Mouse (Mus musculus) frontal cortex, postnatal 25 days (tissue): ENCODE results near the gene Elp4.

Source experiments
- DNase-seq, 2 experiments: peaks; one replicate each; pipeline ENCODE4 v3.0.0; 2022; ENCODE audit warnings: low spot score in 2 of 2

Gene Elp4

DNA sequence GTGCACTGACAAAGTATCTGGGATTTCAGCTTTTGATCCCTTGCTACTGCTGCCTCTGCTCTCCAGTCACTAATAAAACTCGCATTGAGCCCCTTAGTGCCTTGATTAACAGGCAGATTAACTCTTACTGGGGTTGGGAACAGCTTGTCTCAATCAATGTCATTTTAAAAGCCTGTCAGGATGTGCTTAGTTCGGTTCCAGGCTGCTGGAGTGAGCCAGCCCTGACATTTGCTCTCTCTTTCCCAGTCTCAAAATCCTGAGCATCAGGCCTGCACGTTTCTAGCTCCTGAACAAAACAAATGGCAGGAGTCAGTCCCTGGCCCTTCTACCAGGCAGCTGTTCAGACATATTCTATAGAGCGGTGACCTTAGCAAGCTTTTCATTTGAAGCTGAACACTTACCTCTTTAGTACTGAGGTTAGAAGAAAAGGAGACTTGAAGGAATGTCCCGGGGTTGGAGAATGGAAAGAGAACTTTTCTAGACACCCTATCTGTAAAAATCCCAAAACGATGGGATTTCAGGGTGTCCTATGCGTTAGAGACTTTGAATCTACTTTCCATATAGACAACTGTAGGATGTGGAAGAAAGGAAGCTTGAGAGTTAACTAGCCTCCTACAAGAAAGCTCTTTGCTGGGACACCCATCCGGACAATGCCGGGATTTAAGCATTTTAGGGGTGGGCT lies 233.1 kb downstream of the Elp4 start:
- DNase-seq, result no peak

DNA sequence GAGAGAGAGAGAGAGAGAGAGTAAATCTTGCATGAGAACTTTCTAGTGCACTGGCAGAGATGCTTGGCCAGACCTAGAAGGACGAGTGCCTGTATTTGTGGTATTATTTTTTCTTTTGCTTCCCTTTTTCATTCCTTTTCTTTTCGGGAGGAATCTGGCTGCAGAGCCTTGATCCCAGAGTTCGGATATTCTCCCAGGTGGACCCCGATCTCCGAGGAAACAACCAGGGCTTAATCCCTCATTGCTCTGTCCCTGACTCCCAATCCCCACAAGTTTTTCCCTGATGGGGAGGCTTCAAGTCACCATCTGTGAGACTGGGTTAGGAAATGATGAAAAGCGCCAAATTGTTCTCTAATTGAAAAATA lies 233.7 kb downstream of the Elp4 start:
- no peak for DNase-seq

DNA sequence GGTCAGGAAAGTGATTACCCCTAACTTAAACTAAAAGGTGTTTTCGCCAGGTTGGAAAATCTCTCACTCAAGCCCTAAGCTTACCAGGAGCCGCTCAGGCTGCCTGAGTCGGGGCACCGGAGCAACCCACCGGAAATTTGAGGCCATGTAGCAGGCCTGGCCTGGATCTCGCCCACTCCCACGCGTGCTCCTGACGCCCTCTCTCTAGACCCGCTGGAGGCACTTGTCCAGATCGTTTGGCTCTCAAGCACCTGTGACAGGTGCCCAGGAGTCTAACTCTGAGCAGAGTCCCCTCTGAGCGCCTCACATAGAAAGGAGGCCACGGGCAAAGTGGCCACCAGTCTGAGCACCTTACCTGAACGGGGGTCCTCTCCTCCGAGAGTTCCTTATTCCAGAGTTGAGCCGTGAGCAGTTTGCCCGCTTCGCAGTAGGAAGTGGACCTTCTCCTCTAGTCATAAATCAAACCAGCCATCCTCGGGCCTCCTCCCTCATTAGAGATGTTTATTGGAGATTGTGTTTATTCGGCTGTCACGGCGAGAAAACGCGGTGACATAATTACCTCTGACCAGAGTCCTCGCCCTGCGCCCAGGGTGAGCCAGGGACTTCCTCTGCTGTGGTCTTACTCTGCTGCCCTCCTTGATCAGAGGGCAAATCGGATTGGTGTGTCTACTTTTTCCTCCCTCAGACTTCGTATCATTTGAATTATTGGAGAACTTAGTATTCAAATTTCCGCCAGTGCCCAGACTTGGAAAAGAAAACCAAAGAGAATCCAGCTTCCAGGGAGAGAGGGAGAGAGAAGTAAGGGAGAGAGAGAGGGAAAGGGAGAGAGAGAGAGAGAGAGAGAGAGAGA lies 234.3 kb downstream of the Elp4 start:
- DNase-seq, result no peak

DNA sequence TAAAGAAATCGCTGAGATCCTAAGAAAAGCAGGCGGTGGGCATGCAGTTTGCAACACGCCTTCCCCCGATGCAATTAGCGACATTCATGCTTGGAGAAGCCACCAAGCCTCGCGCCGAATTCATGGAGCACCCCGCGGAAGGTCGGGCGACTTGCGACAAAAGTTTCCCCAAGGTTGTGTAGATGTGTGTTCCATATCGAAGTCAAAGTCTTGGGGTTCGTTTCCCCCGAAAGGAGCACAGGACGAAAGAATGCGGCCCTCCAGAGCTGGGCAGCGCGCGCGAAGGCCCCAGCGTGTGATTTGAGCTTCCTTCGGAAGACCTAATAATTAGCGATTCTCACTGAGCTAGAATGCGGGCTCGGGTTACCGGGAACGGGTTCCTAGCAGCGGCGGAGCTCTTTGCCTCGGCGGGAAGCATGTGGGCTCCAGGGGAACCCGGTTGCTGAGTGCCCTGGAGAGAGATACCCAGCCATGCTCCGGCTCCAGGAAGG lies 234.9 kb downstream of the Elp4 start:
- no peak for DNase-seq

DNA sequence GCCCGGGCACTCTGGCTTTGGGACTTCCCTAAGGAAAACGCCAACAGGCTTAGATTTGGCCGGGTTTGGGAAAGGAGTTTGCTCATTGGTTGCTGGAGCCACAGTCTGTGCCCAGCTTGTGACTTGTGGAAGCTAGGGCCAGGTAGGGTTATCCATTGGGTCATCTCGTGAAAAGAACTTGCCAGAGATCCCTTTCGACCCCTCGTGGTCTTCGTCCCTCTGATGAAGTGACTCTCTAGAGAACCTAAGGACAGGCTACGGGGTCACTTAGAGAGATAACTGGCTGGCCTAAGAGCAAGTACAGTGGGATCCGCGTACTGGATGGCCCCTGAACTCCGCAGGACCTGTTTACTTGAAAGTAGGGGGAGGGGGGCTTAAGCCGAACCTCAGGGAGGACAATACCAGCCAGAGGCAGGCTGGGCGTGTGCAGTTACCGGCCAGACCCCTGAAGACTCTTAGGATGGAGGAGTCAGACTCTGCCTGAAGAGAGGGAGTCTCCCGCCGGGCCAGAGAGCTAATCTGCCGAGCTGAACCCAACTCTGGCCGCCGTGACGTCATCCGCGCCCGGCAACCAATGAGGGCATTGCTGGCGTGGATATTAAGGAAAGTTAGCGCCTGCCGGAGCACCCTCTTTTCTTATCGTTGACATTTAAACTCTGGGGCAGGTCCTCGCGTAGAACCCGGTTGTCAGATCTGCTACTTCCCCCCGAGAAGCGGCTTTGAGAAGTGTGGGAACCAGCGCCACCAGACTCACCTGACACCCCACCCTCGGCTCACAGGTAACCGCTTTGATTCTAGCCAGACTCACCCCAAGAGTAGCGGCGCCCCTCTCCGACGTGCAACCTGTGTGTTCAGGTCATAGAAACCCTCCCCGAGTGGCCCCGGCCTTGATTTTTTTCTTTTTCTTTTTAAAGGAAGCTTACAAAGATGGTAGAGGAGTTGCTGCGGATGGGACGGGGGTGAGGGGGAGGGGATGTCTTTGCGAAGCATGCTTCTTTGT lies 235.8 kb downstream of the Elp4 start, which contains the start of gene Pax6:
Pax6 (plus strand) TSS at position 630 of the 1,000 bp plus-strand sequence.
- DNase-seq, result no peak

DNA sequence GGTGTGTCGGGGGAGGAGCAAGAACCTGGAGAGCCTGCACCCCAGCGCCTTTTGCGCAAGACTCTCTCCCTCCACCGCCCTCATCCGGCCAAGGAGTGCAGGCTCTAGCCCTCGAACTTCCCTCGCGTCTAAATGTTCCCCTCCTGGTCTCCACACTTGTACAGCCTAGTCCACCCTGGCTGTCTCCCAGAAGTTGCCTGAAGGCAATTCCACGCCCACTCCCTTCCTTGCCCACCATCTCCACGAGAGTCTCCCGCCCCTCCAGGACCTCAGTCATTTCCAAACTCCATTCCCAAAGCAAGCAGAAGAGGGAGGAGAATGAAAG lies 236.8 kb downstream of the Elp4 start:
- no peak for DNase-seq

DNA sequence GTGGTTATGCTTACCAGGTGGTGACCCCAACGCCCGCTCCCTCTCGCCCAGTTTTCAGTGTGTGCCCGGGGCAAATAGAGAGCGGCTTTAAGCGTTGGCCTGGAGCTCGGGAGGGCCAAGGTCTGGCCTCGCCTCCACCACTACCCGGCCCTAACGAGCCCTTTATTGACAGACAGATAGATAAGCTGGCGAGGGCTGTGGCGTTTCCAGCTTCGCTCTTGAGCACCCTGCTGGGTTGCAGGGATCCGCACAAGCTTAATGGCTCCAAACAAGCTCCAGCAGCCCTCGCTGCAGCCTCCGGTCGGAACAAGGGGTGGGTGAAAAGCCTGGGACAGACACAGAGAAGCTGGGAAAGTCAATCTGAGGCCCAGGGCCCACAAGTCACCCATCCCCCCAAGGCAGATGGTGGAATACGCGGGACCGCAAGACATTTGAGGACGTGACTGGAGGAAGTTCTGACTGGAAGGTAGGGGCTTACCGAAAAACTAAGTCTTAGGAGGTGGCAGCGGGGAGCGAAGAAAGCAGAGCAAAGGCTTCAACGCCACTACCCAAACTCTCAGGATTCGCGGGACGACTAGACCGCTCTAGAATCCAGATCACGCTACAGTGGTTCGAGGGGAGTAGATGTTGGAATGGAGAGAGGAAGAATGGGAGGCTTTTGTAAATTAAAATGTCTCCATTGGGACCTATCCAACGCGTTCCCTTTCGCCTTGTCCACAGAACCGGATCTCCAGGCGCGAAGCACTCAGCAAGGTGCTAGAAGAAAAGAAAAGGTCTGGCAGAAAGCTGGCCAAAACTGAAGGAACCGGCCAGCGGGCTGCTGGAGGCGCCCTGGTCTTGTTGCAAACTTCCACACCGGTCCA lies 237.4 kb downstream of the Elp4 start:
- DNase-seq, result no peak

DNA sequence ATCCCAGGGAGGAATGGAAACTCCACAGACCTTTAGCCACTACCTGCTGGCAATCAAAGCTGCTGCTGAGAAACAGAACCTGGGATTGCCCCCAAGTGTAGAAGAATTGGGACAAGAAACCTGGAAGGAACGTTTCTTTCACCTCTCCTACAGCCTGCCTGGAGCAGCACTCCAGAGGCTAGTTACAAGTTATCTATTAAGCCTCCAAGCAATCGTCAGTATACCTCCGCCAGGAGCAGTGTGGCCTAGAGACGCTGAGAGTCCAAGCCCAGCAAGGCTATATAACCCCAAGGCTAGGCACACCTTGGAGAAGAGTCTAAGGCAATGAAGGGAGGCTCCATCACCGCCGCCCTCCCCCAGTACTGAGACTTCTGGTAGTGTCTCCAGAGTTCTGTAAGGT lies 238.0 kb downstream of the Elp4 start:
- no peak for DNase-seq

DNA sequence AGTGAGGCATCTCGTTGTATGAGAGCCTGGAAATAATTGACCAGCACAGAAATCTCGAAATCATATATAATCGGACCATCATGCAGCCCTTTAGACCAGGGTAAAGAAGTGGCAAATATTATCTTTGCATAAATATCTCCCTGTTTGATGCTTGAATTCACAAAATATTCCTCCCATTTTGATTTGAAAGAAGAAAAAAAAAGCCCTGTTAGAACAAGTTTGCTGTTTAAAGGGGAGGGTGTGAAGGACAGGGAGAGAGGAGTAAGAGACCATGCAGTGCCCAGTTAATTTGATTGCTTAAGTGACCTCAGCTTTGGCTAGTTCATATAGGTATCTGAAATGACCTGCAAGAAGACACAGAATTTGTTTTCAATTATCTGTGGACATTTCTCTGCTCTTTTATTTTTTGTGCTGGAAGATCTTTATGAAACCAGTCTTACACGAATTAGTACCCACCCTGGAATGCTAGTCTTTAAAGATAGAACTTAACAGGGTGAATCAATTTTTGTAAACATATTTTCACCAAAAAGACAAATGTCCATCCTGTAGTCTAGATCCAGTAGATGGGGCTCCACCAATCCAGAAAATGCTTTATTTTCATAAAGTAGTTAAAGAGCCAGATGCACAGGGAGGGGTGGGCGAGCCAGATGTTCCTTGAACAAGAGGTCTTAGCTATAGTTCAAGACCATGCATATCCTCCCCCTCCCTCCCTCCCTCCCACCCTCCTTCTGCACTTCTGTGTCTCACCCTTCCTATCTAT lies 238.7 kb downstream of the Elp4 start:
- no peak for DNase-seq

DNA sequence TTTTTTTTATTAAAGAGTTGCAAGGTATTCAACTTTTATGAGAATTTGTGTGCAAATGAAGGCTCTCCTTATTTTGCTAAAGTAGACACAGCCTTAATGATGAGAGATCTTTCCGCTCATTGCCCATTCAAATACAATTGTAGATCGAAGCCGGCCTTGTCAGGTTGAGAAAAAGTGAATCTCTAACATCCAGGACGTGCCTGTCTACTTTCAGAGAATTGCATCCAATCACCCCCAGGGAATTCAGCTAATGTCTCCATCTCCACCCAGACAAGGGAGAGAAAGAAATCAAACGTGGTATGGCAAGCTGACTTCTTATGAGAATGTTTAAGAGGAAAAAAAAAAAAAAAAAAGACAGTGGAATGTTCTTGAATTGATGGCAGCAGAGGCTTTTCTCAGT lies 239.4 kb downstream of the Elp4 start:
- no peak for DNase-seq

DNA sequence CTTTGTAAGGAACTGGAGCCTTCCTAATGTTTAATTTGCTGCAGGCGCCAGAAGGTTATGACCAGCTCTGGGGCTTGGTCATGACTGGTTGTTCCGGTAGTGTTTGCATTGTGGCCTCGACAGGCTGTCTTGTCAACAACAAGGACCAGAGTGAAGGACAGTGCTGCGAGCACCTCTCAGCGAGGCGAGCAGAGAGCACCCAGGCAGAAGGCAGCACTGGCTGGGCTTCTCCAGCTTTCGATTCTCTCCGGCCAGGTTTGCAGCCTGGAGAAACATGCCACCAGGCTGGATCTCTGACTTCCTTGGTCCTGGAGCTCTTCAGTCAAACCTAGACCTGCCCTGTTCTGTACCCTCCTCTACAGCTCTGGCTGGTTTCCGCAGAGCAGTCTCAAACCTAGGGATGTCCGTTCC lies 241.3 kb downstream of the Elp4 start:
- no peak for DNase-seq

DNA sequence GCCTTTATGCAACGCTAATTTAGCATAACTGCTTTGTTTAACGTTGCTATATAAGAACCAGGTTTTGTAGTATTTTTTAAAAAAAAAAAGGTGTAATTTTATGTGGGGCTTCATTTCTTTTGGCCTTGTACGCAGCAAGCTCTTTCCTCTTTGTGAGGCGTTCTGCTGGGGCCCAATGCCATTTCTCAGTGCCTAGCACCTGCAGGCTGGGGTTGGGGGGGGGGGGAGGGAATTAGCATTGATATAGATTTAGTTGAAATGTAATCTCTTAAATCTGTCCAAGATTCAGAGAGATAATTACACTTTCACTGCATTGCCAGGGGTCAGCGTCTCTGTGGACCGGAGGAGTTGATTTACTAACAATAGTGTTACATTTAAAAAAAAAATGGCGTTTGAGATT lies 241.8 kb downstream of the Elp4 start:
- DNase-seq, result no peak

DNA sequence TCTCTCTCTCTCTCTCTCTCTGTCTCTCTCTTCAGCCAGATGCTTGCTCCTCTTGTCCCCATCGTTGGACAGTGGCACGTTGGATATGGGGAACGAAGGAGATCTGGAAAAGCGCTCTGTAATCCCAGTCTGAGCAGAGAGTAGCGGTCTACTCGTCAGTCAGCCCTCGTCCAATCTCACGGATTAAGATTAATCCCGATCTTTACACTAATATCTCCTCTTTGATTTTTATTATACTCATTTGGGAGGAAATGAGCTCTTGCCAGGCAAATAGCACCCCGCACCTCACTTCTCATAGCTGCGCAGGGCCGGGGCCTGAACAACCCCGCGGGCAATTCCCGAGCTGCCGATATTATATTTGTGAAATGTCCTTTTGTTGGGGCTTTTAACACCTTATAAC lies 242.2 kb downstream of the Elp4 start:
- no peak for DNase-seq

DNA sequence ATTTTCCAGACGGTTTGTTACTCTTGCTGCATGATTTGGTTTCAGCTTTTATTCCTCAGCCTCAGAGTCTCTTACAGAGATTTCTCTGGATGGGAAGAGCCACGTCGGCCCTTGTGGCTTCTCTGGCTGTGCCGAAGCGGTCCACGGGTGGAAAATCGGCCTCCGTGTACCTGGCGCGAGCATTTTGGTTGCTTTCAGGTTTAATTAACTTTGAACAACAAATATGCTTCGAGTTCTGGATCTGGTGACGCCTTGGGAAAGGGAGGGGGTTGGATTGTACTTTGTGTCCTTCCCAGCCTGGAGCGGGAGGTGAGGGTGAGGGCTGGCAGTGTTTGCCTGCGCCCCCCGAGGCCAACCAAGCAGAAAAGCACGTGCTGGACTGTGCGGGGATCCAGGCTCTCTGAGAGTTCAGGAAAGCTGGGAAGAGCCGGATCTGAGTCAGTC lies 242.7 kb downstream of the Elp4 start:
- DNase-seq, result no peak

DNA sequence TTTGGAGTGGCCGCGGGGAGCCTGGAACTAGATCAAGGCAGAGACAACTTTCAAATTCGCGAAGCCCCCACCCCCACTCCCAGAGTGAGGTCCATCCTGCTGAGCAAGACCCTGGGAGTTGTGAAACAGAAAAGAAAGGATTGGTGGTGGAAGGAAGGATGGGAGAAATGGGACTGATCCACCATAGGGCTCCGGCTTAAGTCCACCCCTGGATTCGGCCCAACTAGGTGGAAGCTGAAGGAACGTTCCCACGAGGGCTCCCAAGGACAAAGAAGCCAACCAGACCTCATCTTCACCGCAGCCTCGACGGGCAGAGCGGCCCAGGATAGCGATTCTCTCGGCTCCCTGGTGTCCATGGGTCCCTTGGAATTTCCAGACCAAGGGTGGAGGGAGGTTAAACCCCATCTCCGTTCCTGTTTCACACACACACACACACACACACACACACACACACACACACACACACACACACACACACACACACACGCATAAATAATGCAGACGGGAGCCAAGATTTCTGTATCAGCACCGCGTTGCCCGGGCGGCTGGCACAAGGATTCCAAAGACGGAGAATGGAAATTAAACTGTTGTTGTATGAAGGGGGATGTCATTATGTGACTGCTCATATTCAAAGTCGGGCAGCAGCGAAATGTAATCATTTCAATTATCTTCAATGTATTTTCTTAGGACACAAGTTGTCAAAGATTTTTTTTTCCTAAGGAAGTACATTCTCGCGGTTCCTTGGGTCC lies 243.3 kb downstream of the Elp4 start:
- DNase-seq, result no peak

DNA sequence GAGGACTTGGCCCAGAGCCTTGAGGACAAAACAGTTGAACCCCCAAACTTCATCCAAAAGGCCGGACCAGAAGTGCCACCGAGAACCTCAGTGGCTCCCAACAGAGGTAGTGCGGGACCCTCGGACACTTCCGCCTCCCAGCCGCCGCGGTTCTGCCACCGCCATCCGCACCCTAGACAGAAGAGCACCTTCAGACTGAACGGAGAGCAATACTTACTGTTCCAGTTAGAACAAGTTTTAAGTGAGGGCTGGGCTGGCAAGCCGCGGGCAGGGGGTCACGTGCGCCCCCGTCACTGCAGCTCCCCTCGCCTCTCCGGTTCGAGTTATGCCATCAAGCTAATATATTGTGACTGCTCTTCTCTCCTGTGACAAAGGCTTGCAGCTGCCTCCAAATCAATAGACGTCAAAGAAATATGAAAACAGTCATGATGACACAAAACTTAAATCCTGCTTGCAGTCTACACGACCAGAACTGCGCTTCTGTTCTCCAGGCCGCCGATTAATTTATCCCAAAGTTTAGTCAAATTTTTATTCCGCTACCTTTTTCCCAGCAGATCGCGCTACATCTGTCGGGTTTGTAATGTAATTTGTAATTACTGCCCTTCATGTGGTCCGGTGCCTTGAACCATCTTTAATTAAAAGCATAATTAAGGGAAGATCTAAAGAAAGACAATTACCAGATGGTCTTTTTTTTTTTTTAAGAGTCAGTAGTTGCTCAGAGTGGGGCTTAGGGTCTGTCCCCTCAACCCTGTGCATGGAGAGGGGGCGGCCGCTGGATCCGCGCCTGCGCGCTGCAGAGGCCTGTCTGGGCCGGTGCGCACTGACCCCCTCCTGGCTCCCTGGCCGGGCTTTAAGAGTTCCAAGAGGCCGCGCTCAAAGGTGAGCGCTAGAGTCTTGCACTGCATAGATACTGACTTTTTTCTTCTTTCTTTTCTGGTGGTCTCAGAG lies 244.2 kb downstream of the Elp4 start:
- no peak for DNase-seq

DNA sequence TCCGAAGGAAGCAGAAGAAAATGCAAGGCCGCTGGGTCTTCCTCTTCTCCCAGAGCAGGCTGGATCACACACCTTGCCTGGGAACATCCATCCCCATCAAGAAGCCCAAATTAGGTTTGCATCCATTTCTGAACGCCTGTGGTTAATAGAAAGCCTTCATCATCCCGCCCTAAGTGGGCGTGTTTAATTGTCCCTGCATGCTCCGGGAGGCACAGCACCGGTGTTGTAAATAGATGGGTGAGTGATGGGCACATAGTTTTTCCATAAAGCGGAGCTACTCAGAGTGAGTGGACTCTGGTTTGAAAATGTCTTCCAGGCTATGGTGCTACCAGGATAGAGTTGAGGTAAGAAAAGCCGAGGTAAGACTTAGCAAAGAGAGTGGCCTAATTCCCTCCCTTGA lies 245.0 kb downstream of the Elp4 start:
- DNase-seq, result no peak

DNA sequence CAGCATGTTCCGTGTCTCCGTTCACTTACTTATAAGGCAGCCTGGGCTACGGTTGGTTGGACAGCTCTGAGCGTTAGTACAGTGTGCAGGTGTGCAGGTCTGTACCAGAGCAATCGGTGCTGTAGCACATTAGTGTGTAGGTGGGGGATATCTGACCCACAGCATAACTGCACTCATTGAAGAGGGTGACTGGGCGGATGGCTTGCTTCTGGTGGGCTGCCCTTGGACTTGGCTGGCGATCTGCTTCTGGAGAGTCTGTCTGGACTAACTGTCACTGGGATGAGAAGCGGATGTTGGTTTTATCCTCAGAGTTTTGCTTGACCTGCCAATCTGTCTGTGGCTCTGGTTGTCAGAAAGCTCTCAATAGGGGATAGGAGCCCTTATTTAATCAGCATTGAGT lies 247.9 kb downstream of the Elp4 start:
- DNase-seq, result no peak
